Mouse (Mus musculus): ENCODE measurements at regions not wholly inside any gene's neighbourhood (a gene's known extent, or its start where the extent isn't known, plus 50 kb on each side); places are given as distances from the start of the nearest gene placed in this dataset.

GRCm38 (mm10) chr3:149231346-149231745 lies 241.0 kb upstream of the Adgrl2 start:
- H3K36me3 ChIP-seq (ENCODE audit: control insufficient read depth, insufficient read depth, low read length) = no peaks in the 10 kb centered on the region
- H3K4me1 ChIP-seq (replicated peaks; ENCODE audit: control insufficient read depth, insufficient read depth, low read length) = no peaks in the 10 kb centered on the region
- H3K4me3 ChIP-seq (ENCODE audit: control insufficient read depth, insufficient read depth, low read length) = no peak overlapping the region
- no peaks in the 10 kb centered on the region for H3K27me3 ChIP-seq (ENCODE audit: control insufficient read depth, insufficient read depth, low read length)
- no peak for DNase-seq
- H3K27ac ChIP-seq (ENCODE audit: control insufficient read depth, insufficient read depth, low read length) = no peak overlapping the region
- TF ChIP-seq CTCF (IDR thresholded peaks at IDR 0.05; ENCODE audit: borderline replicate concordance, control insufficient read depth, extremely low read depth, insufficient read depth, low read length, poor library complexity) = no peak
- TF ChIP-seq POLR2A (IDR thresholded peaks at IDR 0.05; ENCODE audit: control insufficient read depth, extremely low read depth, insufficient read depth, low read length, poor library complexity) = no peak
- WGBS = 76% methylated on average over 3 of the region's 3 CpGs

- no peaks in the 10 kb centered on the region for H3K27me3 ChIP-seq (ENCODE audit: control insufficient read depth, insufficient read depth, low read length)
- 91% methylated on average over 5 of the region's 5 CpGs for WGBS
- H3K4me3 ChIP-seq (ENCODE audit: control insufficient read depth, insufficient read depth, low read length) = no peak overlapping the region
Observed at GRCm38 (mm10) chr3:149227556-149227955, 237.2 kb upstream of the Adgrl2 start.

GRCm38 (mm10) chr3:149226723-149227122 lies 236.4 kb upstream of the Adgrl2 start:
- Histone ChIP-seq H3K27me3 (ENCODE audit: control insufficient read depth, insufficient read depth, low read length) (no peaks in the 10 kb centered on the region), H3K4me1 (replicated peaks; ENCODE audit: control insufficient read depth, insufficient read depth, low read length) (peaks cover 4% of the 10 kb centered on the region; the same call in 1 of the 2 replicates), H3K4me3 (ENCODE audit: control insufficient read depth, insufficient read depth, low read length) (no peak overlapping the region), H3K36me3 (ENCODE audit: control insufficient read depth, insufficient read depth, low read length) (no peaks in the 10 kb centered on the region), H3K27ac (ENCODE audit: control insufficient read depth, insufficient read depth, low read length) (no peak overlapping the region)
- TF ChIP-seq CTCF (IDR thresholded peaks at IDR 0.05; ENCODE audit: borderline replicate concordance, control insufficient read depth, extremely low read depth, insufficient read depth, low read length, poor library complexity) = no peak
- no peak for TF ChIP-seq POLR2A (IDR thresholded peaks at IDR 0.05; ENCODE audit: control insufficient read depth, extremely low read depth, insufficient read depth, low read length, poor library complexity)
- WGBS = 59% methylated on average over 4 of the region's 4 CpGs
- DNase-seq = no peak

More at GRCm38 (mm10) chr3:149227556-149227955, 237.2 kb upstream of the Adgrl2 start:
- Histone ChIP-seq H3K27ac (ENCODE audit: control insufficient read depth, insufficient read depth, low read length) (no peak overlapping the region), H3K36me3 (ENCODE audit: control insufficient read depth, insufficient read depth, low read length) (no peaks in the 10 kb centered on the region), H3K4me1 (replicated peaks; ENCODE audit: control insufficient read depth, insufficient read depth, low read length) (peaks cover 4% of the 10 kb centered on the region; the same call in 1 of the 2 replicates)
- no peak for DNase-seq
- TF ChIP-seq CTCF (IDR thresholded peaks at IDR 0.05; ENCODE audit: borderline replicate concordance, control insufficient read depth, extremely low read depth, insufficient read depth, low read length, poor library complexity) (no peak), POLR2A (IDR thresholded peaks at IDR 0.05; ENCODE audit: control insufficient read depth, extremely low read depth, insufficient read depth, low read length, poor library complexity) (no peak)

GRCm38 (mm10) chr3:149225684-149226083 lies 235.3 kb upstream of the Adgrl2 start:
- no peaks in the 10 kb centered on the region for H3K36me3 ChIP-seq (ENCODE audit: control insufficient read depth, insufficient read depth, low read length)
- DNase-seq = no peak
- peaks cover 4% of the 10 kb centered on the region; the same call in 1 of the 2 replicates for H3K4me1 ChIP-seq (replicated peaks; ENCODE audit: control insufficient read depth, insufficient read depth, low read length)
- WGBS = 10% methylated on average over 17 of the region's 17 CpGs
- TF ChIP-seq CTCF (IDR thresholded peaks at IDR 0.05; ENCODE audit: borderline replicate concordance, control insufficient read depth, extremely low read depth, insufficient read depth, low read length, poor library complexity) (no peak), POLR2A (IDR thresholded peaks at IDR 0.05; ENCODE audit: control insufficient read depth, extremely low read depth, insufficient read depth, low read length, poor library complexity) (no peak)
- no peak overlapping the region for H3K27ac ChIP-seq (ENCODE audit: control insufficient read depth, insufficient read depth, low read length)
- no peak overlapping the region for H3K4me3 ChIP-seq (ENCODE audit: control insufficient read depth, insufficient read depth, low read length)
- no peaks in the 10 kb centered on the region for H3K27me3 ChIP-seq (ENCODE audit: control insufficient read depth, insufficient read depth, low read length)

GRCm38 (mm10) chr3:149224271-149224670 lies 233.9 kb upstream of the Adgrl2 start:
- Histone ChIP-seq H3K4me1 (replicated peaks; ENCODE audit: control insufficient read depth, insufficient read depth, low read length) (peaks cover 4% of the 10 kb centered on the region; the same call in 1 of the 2 replicates), H3K4me3 (ENCODE audit: control insufficient read depth, insufficient read depth, low read length) (no peak overlapping the region), H3K27me3 (ENCODE audit: control insufficient read depth, insufficient read depth, low read length) (no peaks in the 10 kb centered on the region), H3K27ac (ENCODE audit: control insufficient read depth, insufficient read depth, low read length) (no peak overlapping the region), H3K36me3 (ENCODE audit: control insufficient read depth, insufficient read depth, low read length) (no peaks in the 10 kb centered on the region)
- TF ChIP-seq CTCF (IDR thresholded peaks at IDR 0.05; ENCODE audit: borderline replicate concordance, control insufficient read depth, extremely low read depth, insufficient read depth, low read length, poor library complexity) = no peak
- TF ChIP-seq POLR2A (IDR thresholded peaks at IDR 0.05; ENCODE audit: control insufficient read depth, extremely low read depth, insufficient read depth, low read length, poor library complexity) = no peak
- no peak for DNase-seq
- WGBS = 97% methylated on average over 4 of the region's 4 CpGs

GRCm38 (mm10) chr3:149223776-149224175 lies 233.4 kb upstream of the Adgrl2 start:
- Histone ChIP-seq H3K27me3 (ENCODE audit: control insufficient read depth, insufficient read depth, low read length) (no peaks in the 10 kb centered on the region), H3K4me1 (replicated peaks; ENCODE audit: control insufficient read depth, insufficient read depth, low read length) (peaks cover 4% of the 10 kb centered on the region; the same call in 1 of the 2 replicates), H3K36me3 (ENCODE audit: control insufficient read depth, insufficient read depth, low read length) (no peaks in the 10 kb centered on the region), H3K27ac (ENCODE audit: control insufficient read depth, insufficient read depth, low read length) (no peak overlapping the region), H3K4me3 (ENCODE audit: control insufficient read depth, insufficient read depth, low read length) (no peak overlapping the region)
- no peak for TF ChIP-seq CTCF (IDR thresholded peaks at IDR 0.05; ENCODE audit: borderline replicate concordance, control insufficient read depth, extremely low read depth, insufficient read depth, low read length, poor library complexity)
- TF ChIP-seq POLR2A (IDR thresholded peaks at IDR 0.05; ENCODE audit: control insufficient read depth, extremely low read depth, insufficient read depth, low read length, poor library complexity) = no peak
- WGBS = 82% methylated on average over 5 of the region's 5 CpGs
- no peak for DNase-seq

GRCm38 (mm10) chr3:149220958-149221357 lies 230.6 kb upstream of the Adgrl2 start:
- no peak overlapping the region for H3K4me3 ChIP-seq (ENCODE audit: control insufficient read depth, insufficient read depth, low read length)
- no peak overlapping the region for H3K27ac ChIP-seq (ENCODE audit: control insufficient read depth, insufficient read depth, low read length)
- no peak for DNase-seq
- H3K36me3 ChIP-seq (ENCODE audit: control insufficient read depth, insufficient read depth, low read length) = no peaks in the 10 kb centered on the region
- H3K4me1 ChIP-seq (replicated peaks; ENCODE audit: control insufficient read depth, insufficient read depth, low read length) = peaks cover 4% of the 10 kb centered on the region; the same call in 1 of the 2 replicates
- no peaks in the 10 kb centered on the region for H3K27me3 ChIP-seq (ENCODE audit: control insufficient read depth, insufficient read depth, low read length)
- 74% methylated on average over 4 of the region's 4 CpGs for WGBS
- no peak for TF ChIP-seq CTCF (IDR thresholded peaks at IDR 0.05; ENCODE audit: borderline replicate concordance, control insufficient read depth, extremely low read depth, insufficient read depth, low read length, poor library complexity)
- no peak for TF ChIP-seq POLR2A (IDR thresholded peaks at IDR 0.05; ENCODE audit: control insufficient read depth, extremely low read depth, insufficient read depth, low read length, poor library complexity)

Measured in thymus, adult 2 months (tissue).